Mouse (Mus musculus) liver, embryonic 14.5 days (tissue): Measurements from ENCODE around the gene Rtp1.

Source experiments
- CTCF ChIP-seq: IDR thresholded peaks from 2 replicates; pipeline ENCODE4 v1.5.1; 2016; ENCODE audit warnings: antibody characterized with exemption, low read depth, control low read depth
- EP300 ChIP-seq: IDR thresholded peaks from 2 replicates; pipeline ENCODE4 v1.6.1; 2016; ENCODE audit warnings: antibody characterized with exemption, low read depth

GRCm38 (mm10) chr16:23416657-23417293 is 12.2 kb upstream of the Rtp1 start:
- TF ChIP-seq CTCF (no peak), EP300 (no peak)
